ENCODE assay signal across 15 mouse cellular contexts in the genomic region with DNA sequence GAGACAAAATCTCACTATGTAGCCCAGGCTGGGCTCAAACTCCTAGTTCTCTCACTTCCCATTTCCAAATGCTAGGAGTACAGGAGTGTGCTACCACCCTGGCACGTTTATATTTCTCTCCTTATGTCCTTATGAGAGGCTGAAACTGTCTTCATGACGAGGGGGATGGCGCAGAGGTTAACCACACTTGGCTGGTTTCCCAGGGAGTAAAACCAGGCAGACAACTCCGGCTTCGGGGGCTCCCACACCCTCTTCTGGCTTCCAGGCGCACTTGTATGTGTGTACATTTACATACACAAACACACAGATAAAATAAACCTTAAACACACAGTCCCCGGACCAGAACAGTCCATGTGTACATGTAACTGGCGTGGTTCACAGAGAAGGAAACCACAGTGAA. TPM values are rescaled to one million over a fixed set of nuclear protein-coding genes. Genes with fewer than 3 reads are reported as not detected.
"Had no signal": no experiment of that assay in that cellular context is flagged by ENCODE, and none has a peak within 500 bp of the region (broad histone marks: within the 10 kb centered on the region; RNA-seq: fewer than 3 reads in every experiment).

No protein-coding gene starts in this region.

- H3K27me3 ChIP-seq: kidney, embryonic 15.5 days; lung, embryonic 15.5 days; neural tube, embryonic 15.5 days had no signal

- H3K9ac ChIP-seq: kidney, embryonic 15.5 days; liver, embryonic 13.5 days; liver, postnatal 0 days; lung, embryonic 15.5 days; neural tube, embryonic 15.5 days had no signal

- ATAC-seq: liver, postnatal 0 days had no signal

- H3K4me3 ChIP-seq: kidney, embryonic 15.5 days; liver, embryonic 13.5 days; lung, embryonic 15.5 days; midbrain, embryonic 10.5 days; myocyte; neural tube, embryonic 15.5 days had no signal

- DNase-seq: kidney, adult 2 months; kidney, postnatal 14 days; left cerebral cortex, postnatal 4 days; liver; liver, embryonic 13.5 days; liver, postnatal 0 days; lung, postnatal 36 days; midbrain, embryonic 14.5 days; thymus, postnatal 4 days had no signal

- H3K27ac ChIP-seq: kidney, embryonic 15.5 days; liver, embryonic 13.5 days; lung, embryonic 15.5 days; midbrain, embryonic 10.5 days; neural tube, embryonic 15.5 days had no signal

- H3K4me2 ChIP-seq: kidney, embryonic 15.5 days; liver, embryonic 13.5 days; lung, embryonic 15.5 days; neural tube, embryonic 15.5 days had no signal

- H3K9me3 ChIP-seq: kidney, embryonic 15.5 days; liver, embryonic 13.5 days; lung, embryonic 15.5 days; midbrain, embryonic 10.5 days; neural tube, embryonic 15.5 days had no signal

RNA-seq across cellular contexts. Expression of gene 1700088E04Rik, which starts 3.0 kb away (rescaled TPM):
- total RNA-seq: megakaryocyte, adult 5-6 weeks had no signal

RNA-seq across cellular contexts. Expression of gene Sox10, which starts 21.0 kb away (rescaled TPM):
- total RNA-seq: megakaryocyte, adult 5-6 weeks had no signal
- polyA plus RNA-seq: myocyte had no signal
